Mouse (Mus musculus) MEL (cell line): ENCODE data around the gene Tnfrsf13b. TPM values are rescaled to one million over a fixed set of nuclear protein-coding genes. Genes with fewer than 3 reads are reported as not detected.

Experiments used
- DNase-seq: peaks from one replicate; pipeline ENCODE4 v3.0.0; 2011; ENCODE audit warnings: low read depth, low spot score
- H3K27ac ChIP-seq: 2 replicates; pipeline ENCODE4 v1.5.1; 2012; ENCODE audit warnings: low read depth, mild to moderate bottlenecking, control low read depth, low read length, moderate library complexity; ENCODE audit not compliant: control insufficient read depth
- H3K27me3 ChIP-seq, 2 experiments: fragments of 150-350 bp in 1 of 2; sonication (generic) in 1 of 2; 2 replicates each; pipeline ENCODE4 v1.6.1; 2012; ENCODE audit warnings: low read length in 2 of 2, mild to moderate bottlenecking in 2 of 2, improper control_type of control experiment in 1 of 2, moderate library complexity in 1 of 2; ENCODE audit not compliant: insufficient read depth in 2 of 2, control insufficient read depth in 1 of 2
- H3K36me3 ChIP-seq, 2 experiments: 2 replicates each; pipeline ENCODE4 v1.6.1; 2012 to 2014; ENCODE audit warnings: low read length in 2 of 2, improper control_type of control experiment in 1 of 2, inconsistent platforms in 1 of 2, mild to moderate bottlenecking in 1 of 2; ENCODE audit not compliant: insufficient read depth in 2 of 2, control insufficient read depth in 1 of 2
- H3K4me1 ChIP-seq, 2 experiments: fragments of 150-350 bp in 1 of 2; sonication (generic) in 1 of 2; 2 replicates each; pipeline ENCODE4 v1.6.1; 2012; ENCODE audit warnings: low read length in 2 of 2, improper control_type of control experiment in 1 of 2, mild to moderate bottlenecking in 1 of 2; ENCODE audit not compliant: insufficient read depth in 2 of 2, control insufficient read depth in 1 of 2
- H3K4me3 ChIP-seq, 2 experiments: fragments of 150-350 bp in 1 of 2; sonication (generic) in 1 of 2; 2 replicates each; pipeline ENCODE4 v1.5.1; 2012; ENCODE audit warnings: low read depth in 2 of 2, low read length in 2 of 2, mild to moderate bottlenecking in 2 of 2, moderate library complexity in 2 of 2, control low read depth in 1 of 2, improper control_type of control experiment in 1 of 2; ENCODE audit not compliant: control insufficient read depth in 1 of 2, insufficient read depth in 1 of 2
- H3K79me2 ChIP-seq: 2 replicates; pipeline ENCODE4 v1.6.1; 2012; ENCODE audit warnings: mild to moderate bottlenecking, low read length, moderate library complexity; ENCODE audit not compliant: control insufficient read depth, poor library complexity, insufficient read depth
- H3K9ac ChIP-seq: 2 replicates; pipeline ENCODE4 v1.6.1; 2012; ENCODE audit warnings: low read depth, mild to moderate bottlenecking, control low read depth, low read length, moderate library complexity; ENCODE audit not compliant: control insufficient read depth, poor library complexity, severe bottlenecking
- H3K9me3 ChIP-seq: fragments of 150-350 bp; sonication (generic); replicated peaks from 2 replicates; pipeline ENCODE4 v1.6.1; 2012; ENCODE audit warnings: mild to moderate bottlenecking, low read length, improper control_type of control experiment, moderate library complexity; ENCODE audit not compliant: insufficient read depth
- BHLHE40 ChIP-seq: IDR thresholded peaks from 2 replicates; pipeline ENCODE4 v1.6.1; 2012; ENCODE audit warnings: low read depth, mild to moderate bottlenecking, inconsistent platforms, low read length, improper control_type of control experiment, borderline replicate concordance
- E2F4 ChIP-seq: IDR thresholded peaks from 2 replicates; pipeline ENCODE4 v1.6.1; 2011; ENCODE audit warnings: low read depth, low read length, improper control_type of control experiment, borderline replicate concordance
- ELF1 ChIP-seq: IDR thresholded peaks from 2 replicates; pipeline ENCODE4 v1.6.1; 2014; ENCODE audit warnings: low read depth, mild to moderate bottlenecking, inconsistent platforms, low read length, improper control_type of control experiment, moderate library complexity
- ETS1 ChIP-seq: IDR thresholded peaks from 2 replicates; pipeline ENCODE4 v1.6.1; 2012; ENCODE audit warnings: low read depth, mild to moderate bottlenecking, inconsistent platforms, low read length, improper control_type of control experiment, moderate library complexity
- GABPA ChIP-seq: IDR thresholded peaks from 2 replicates; pipeline ENCODE4 v1.6.1; 2012; ENCODE audit warnings: low read depth, mild to moderate bottlenecking, inconsistent platforms, low read length, improper control_type of control experiment, moderate library complexity
- GATA1 ChIP-seq: IDR thresholded peaks from 2 replicates; pipeline ENCODE4 v1.6.1; 2011; ENCODE audit warnings: low read depth, low read length, improper control_type of control experiment
- HCFC1 ChIP-seq: IDR thresholded peaks from 2 replicates; pipeline ENCODE4 v1.6.1; 2012; ENCODE audit warnings: low read depth, mild to moderate bottlenecking, inconsistent platforms, low read length, improper control_type of control experiment, moderate library complexity
- JUND ChIP-seq: IDR thresholded peaks from 2 replicates; pipeline ENCODE4 v1.6.1; 2011; ENCODE audit warnings: low read depth, mild to moderate bottlenecking, improper control_type of control experiment, low read length
- MAX ChIP-seq: IDR thresholded peaks from 2 replicates; pipeline ENCODE4 v1.6.1; 2011; ENCODE audit warnings: low read length, improper control_type of control experiment
- MXI1 ChIP-seq: IDR thresholded peaks from 2 replicates; pipeline ENCODE4 v1.6.1; 2011; ENCODE audit warnings: mild to moderate bottlenecking, low read depth, low read length, improper control_type of control experiment
- MYB ChIP-seq: IDR thresholded peaks from 2 replicates; pipeline ENCODE4 v1.6.1; 2011; ENCODE audit warnings: mild to moderate bottlenecking, low read depth, low read length, improper control_type of control experiment
- NELFE ChIP-seq: IDR thresholded peaks from 2 replicates; pipeline ENCODE4 v1.6.1; 2011; ENCODE audit warnings: low read depth, low read length, improper control_type of control experiment
- POLR2A ChIP-seq, 2 experiments: IDR thresholded peaks; 2 replicates each; pipeline ENCODE4 v1.6.1; 2011 to 2012; ENCODE audit warnings: low read length in 2 of 2, mild to moderate bottlenecking in 2 of 2, control low read depth in 1 of 2, improper control_type of control experiment in 1 of 2, low read depth in 1 of 2, moderate library complexity in 1 of 2; ENCODE audit not compliant: control insufficient read depth in 1 of 2, insufficient read depth in 1 of 2, poor library complexity in 1 of 2
- POLR2AphosphoS2 ChIP-seq: IDR thresholded peaks from 2 replicates; pipeline ENCODE4 v1.6.1; 2011; ENCODE audit warnings: low read length, improper control_type of control experiment
- POLR2AphosphoS5 ChIP-seq: IDR thresholded peaks from 2 replicates; pipeline ENCODE4 v1.6.1; 2012; ENCODE audit warnings: low read depth, borderline replicate concordance, mild to moderate bottlenecking, inconsistent platforms, low read length, moderate library complexity, mixed read lengths
- RAD21 ChIP-seq: IDR thresholded peaks from 2 replicates; pipeline ENCODE4 v1.6.1; 2011; ENCODE audit warnings: mild to moderate bottlenecking, low read depth, low read length, improper control_type of control experiment
- RCOR1 ChIP-seq: IDR thresholded peaks from 2 replicates; pipeline ENCODE4 v1.6.1; 2012; ENCODE audit warnings: low read depth, mild to moderate bottlenecking, inconsistent platforms, low read length, improper control_type of control experiment
- SIN3A ChIP-seq: IDR thresholded peaks from 2 replicates; pipeline ENCODE4 v1.6.1; 2012; ENCODE audit warnings: low read length, improper control_type of control experiment, inconsistent platforms
- TCF12 ChIP-seq: IDR thresholded peaks from 2 replicates; pipeline ENCODE4 v1.6.1; 2014; ENCODE audit warnings: low read depth, mild to moderate bottlenecking, inconsistent platforms, low read length, improper control_type of control experiment, moderate library complexity
- UBTF ChIP-seq: IDR thresholded peaks from 2 replicates; pipeline ENCODE4 v1.6.1; 2012; ENCODE audit warnings: low read depth, mild to moderate bottlenecking, inconsistent platforms, low read length, improper control_type of control experiment, moderate library complexity, borderline replicate concordance; ENCODE audit not compliant: insufficient read depth
- USF2 ChIP-seq, 2 experiments: IDR thresholded peaks; 2 replicates each; pipeline ENCODE4 v1.6.1; 2011 to 2012; ENCODE audit warnings: improper control_type of control experiment in 2 of 2, low read length in 2 of 2, borderline replicate concordance in 1 of 2, inconsistent platforms in 1 of 2, low read depth in 1 of 2, mild to moderate bottlenecking in 1 of 2; ENCODE audit not compliant: insufficient read depth in 1 of 2
- ZKSCAN1 ChIP-seq: IDR thresholded peaks from 2 replicates; pipeline ENCODE4 v1.6.1; 2012; ENCODE audit warnings: low read depth, mild to moderate bottlenecking, inconsistent platforms, low read length, improper control_type of control experiment, moderate library complexity
- ZMIZ1 ChIP-seq: IDR thresholded peaks from 2 replicates; pipeline ENCODE4 v1.6.1; 2012; ENCODE audit warnings: low read depth, mild to moderate bottlenecking, inconsistent platforms, low read length, improper control_type of control experiment, moderate library complexity
- ZNF384 ChIP-seq: IDR thresholded peaks from 2 replicates; pipeline ENCODE4 v1.6.1; 2012; ENCODE audit warnings: low read depth, mild to moderate bottlenecking, inconsistent platforms, low read length, improper control_type of control experiment
- polyA plus RNA-seq, 2 experiments: library from polyadenylated mRNA; stranded (reverse) in 1 of 2; unstranded in 1 of 2; fragments of >175 nt in 1 of 2; fragments of >200 nt in 1 of 2; gene quantifications; 2 replicates each; pipeline versions ENCODE4 v1.2.1 to v1.2.4; 2012; ENCODE audit warnings: low replicate concordance in 2 of 2, low read depth in 1 of 2; ENCODE audit not compliant: insufficient read length in 2 of 2, insufficient read depth in 1 of 2, missing spikeins in 1 of 2
- total RNA-seq: library from RNA; depleted of rRNA; stranded (reverse); fragments of 300-350 nt; gene quantifications from 2 replicates; pipeline ENCODE4 v1.2.3, GENCODE M21; 2012

The Tnfrsf13b gene
- total and polyA plus RNA-seq, 3 experiments: 7.7 to 17.9 TPM; not detected in 1

DNA sequence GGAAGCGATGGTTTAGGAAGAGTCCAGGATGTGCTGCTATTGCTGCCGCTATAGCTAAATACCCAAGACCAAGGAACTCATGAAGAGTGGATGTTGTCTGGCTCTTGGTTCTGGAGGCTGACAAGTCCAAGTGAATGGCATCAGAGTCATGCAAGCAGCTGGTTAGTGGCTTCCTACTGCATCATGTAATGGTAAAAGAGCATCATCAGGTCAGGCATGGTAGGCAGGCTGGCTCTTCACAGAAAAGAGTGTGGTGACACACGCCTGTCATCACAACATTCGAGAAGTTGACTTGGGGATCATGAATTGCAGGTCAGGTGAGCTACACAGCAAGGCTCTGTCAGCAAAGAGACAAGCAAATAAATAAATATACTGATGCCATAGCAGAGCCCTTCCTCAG, 15.1 kb upstream of the Tnfrsf13b start:
- Histone ChIP-seq H3K9ac (no peak overlapping the region), H3K79me2 (no peaks in the 10 kb centered on the region), H3K27ac (no peak overlapping the region), H3K4me3 (no peak overlapping the region), H3K36me3 (peaks cover 0 to 3% of the 10 kb centered on the region in 2 experiments; a peak in 2 of 4 replicates), H3K27me3 (peaks cover 0 to 2% of the 10 kb centered on the region in 2 experiments; a peak in 1 of 4 replicates), H3K9me3 (no peaks in the 10 kb centered on the region), H3K4me1 (peaks cover 3 to 17% of the 10 kb centered on the region in 2 experiments; a peak in 3 of 4 replicates)
- no peak for DNase-seq
- TF ChIP-seq RAD21: no peak
- TF ChIP-seq HCFC1: no peak
- no peak for TF ChIP-seq ZNF384
- TF ChIP-seq RCOR1: no peak
- no peak for TF ChIP-seq POLR2A (IDR thresholded peaks at IDR 0.05; ENCODE audit: control insufficient read depth in 1 of 2, insufficient read depth in 1 of 2, low read depth in 1 of 2, low read length in 2 of 2, poor library complexity in 1 of 2)
- no peak for TF ChIP-seq MYB
- TF ChIP-seq POLR2AphosphoS5: no peak
- no peak for TF ChIP-seq E2F4
- no peak for TF ChIP-seq ETS1
- TF ChIP-seq ZKSCAN1: no peak
- TF ChIP-seq MAX: no peak
- TF ChIP-seq TCF12: no peak
- TF ChIP-seq JUND: no peak
- no peak for TF ChIP-seq BHLHE40

DNA sequence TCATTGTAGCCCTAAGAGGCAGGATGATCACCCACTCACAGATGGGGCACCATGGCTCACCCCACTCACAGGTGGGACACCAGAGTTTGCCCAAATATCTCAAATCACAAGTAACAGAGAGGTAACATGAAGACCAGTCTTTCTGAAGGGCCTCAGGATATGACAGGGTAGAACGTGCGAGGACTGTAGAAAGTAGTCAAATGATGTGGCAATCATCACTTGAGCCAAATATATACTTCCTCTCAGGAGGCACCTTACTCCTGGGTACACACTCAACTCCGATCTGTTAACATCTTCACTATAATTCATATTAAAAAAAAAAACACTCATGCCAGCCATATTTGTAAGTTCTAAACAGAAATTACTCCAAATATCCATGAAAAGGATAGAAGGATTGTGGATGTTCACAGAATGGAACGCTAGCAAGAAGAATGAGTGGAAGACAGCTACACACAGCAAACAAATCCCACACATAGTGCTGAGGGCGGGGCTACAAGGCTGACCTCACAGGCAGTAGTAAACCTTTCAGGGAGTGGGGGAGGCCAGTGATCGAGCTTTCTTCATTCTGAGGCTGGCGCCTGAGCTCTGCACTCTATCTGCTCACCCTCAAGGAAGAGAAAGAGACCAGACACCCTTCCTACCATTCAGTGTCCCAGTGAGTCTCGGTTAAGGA, 14.1 kb upstream of the Tnfrsf13b start:
- DNase-seq: no peak
- no peak for TF ChIP-seq UBTF
- TF ChIP-seq MAX: no peak
- no peak for TF ChIP-seq NELFE
- no peak for TF ChIP-seq GABPA
- TF ChIP-seq USF2 (IDR thresholded peaks at IDR 0.05; ENCODE audit: borderline replicate concordance in 1 of 2, insufficient read depth in 1 of 2, low read depth in 1 of 2, low read length in 2 of 2): no peak
- TF ChIP-seq ZMIZ1: no peak
- TF ChIP-seq ZKSCAN1: no peak
- no peak for TF ChIP-seq ELF1
- no peak for TF ChIP-seq GATA1
- no peak for TF ChIP-seq POLR2AphosphoS5
- no peak for TF ChIP-seq HCFC1
- TF ChIP-seq MYB: no peak
- TF ChIP-seq MXI1: no peak
- no peak for TF ChIP-seq BHLHE40
- no peak for TF ChIP-seq POLR2AphosphoS2
- TF ChIP-seq POLR2A (IDR thresholded peaks at IDR 0.05; ENCODE audit: control insufficient read depth in 1 of 2, insufficient read depth in 1 of 2, low read depth in 1 of 2, low read length in 2 of 2, poor library complexity in 1 of 2): no peak
- TF ChIP-seq E2F4: no peak
- TF ChIP-seq SIN3A: no peak

More for the DNA sequence above, 14.1 kb upstream of the Tnfrsf13b start:
- no peaks in the 10 kb centered on the region for H3K79me2 ChIP-seq
- peaks cover 0 to 3% of the 10 kb centered on the region in 2 experiments; a peak in 2 of 4 replicates for H3K36me3 ChIP-seq
- H3K4me3 ChIP-seq: no peak overlapping the region
- H3K27ac ChIP-seq: no peak overlapping the region
- H3K9ac ChIP-seq: no peak overlapping the region
- peaks cover 0 to 2% of the 10 kb centered on the region in 2 experiments; a peak in 1 of 4 replicates for H3K27me3 ChIP-seq
- H3K9me3 ChIP-seq: no peaks in the 10 kb centered on the region
- peaks cover 3 to 17% of the 10 kb centered on the region in 2 experiments; a peak in 3 of 4 replicates for H3K4me1 ChIP-seq
